Mouse (Mus musculus) hindbrain, embryonic 11.5 days (tissue): ENCODE measurements around the gene Mras. TPM values are rescaled to one million over a fixed set of nuclear protein-coding genes. Genes with fewer than 3 reads are reported as not detected.

ENCODE experiments used
- ATAC-seq: fragments of 200-750 bp; cut with Nextera tagmentation; 2 replicates; pipeline ENCODE4 v1.8.0; 2017; ENCODE audit warnings: mild to moderate bottlenecking, moderate TSS enrichment, moderate library complexity; ENCODE audit not compliant: low FRiP score
- DNase-seq: peaks from one replicate; pipeline ENCODE4 v3.0.0-alpha.2; 2015; ENCODE audit warnings: low spot score
- H3K27ac ChIP-seq: fragments of 300-500 bp; sonication (generic); 2 replicates; pipeline ENCODE4 v1.5.1; 2014; ENCODE audit warnings: mild to moderate bottlenecking, low read depth, low read length
- H3K27me3 ChIP-seq: fragments of 300-500 bp; sonication (generic); 2 replicates; pipeline ENCODE4 v1.6.1; 2014; ENCODE audit warnings: mild to moderate bottlenecking, low read length, moderate library complexity, mixed read lengths; ENCODE audit not compliant: control insufficient read depth, insufficient read depth
- H3K36me3 ChIP-seq: fragments of 300-500 bp; sonication (generic); 2 replicates; pipeline ENCODE4 v1.6.1; 2014; ENCODE audit warnings: mild to moderate bottlenecking, low read length, moderate library complexity, mixed read lengths; ENCODE audit not compliant: control insufficient read depth, insufficient read depth
- H3K4me1 ChIP-seq: fragments of 300-500 bp; sonication (generic); replicated peaks from 2 replicates; pipeline ENCODE4 v1.6.1; 2014; ENCODE audit warnings: low read length, mixed read lengths; ENCODE audit not compliant: control insufficient read depth, insufficient read depth
- H3K4me2 ChIP-seq: fragments of 300-500 bp; sonication (generic); replicated peaks from 2 replicates; pipeline ENCODE4 v1.6.1; 2014; ENCODE audit warnings: mild to moderate bottlenecking, low read depth, low read length
- H3K4me3 ChIP-seq: fragments of 300-500 bp; sonication (generic); 2 replicates; pipeline ENCODE4 v1.5.1; 2014; ENCODE audit warnings: low read depth, low read length
- H3K9ac ChIP-seq: fragments of 300-500 bp; sonication (generic); 2 replicates; pipeline ENCODE4 v1.6.1; 2014; ENCODE audit warnings: low read depth, low read length
- H3K9me3 ChIP-seq: fragments of 300-500 bp; sonication (generic); 2 replicates; pipeline ENCODE4 v1.6.1; 2016; ENCODE audit warnings: low read length; ENCODE audit not compliant: control insufficient read depth
- WGBS: fragments of 180-500 bp; shearing (Covaris S2); extraction: QIAGEN DNeasy Blood & Tissue Kit; methylation state at CpG from one replicate; pipeline ENCODE4 v1.1.7; 2014; 5-methylcytosine and 5-hydroxymethylcytosine counted together
- polyA plus RNA-seq: library from polyadenylated mRNA; unstranded; fragments of >200 nt; fragmentation: Nextera tagmentation; extraction: Ambion mirVana; gene quantifications from 2 replicates; pipeline ENCODE4 v1.2.1, GENCODE M21; 2014

Gene Mras
- 20.7 and 22.9 TPM in 2 replicates for polyA plus RNA-seq

DNA sequence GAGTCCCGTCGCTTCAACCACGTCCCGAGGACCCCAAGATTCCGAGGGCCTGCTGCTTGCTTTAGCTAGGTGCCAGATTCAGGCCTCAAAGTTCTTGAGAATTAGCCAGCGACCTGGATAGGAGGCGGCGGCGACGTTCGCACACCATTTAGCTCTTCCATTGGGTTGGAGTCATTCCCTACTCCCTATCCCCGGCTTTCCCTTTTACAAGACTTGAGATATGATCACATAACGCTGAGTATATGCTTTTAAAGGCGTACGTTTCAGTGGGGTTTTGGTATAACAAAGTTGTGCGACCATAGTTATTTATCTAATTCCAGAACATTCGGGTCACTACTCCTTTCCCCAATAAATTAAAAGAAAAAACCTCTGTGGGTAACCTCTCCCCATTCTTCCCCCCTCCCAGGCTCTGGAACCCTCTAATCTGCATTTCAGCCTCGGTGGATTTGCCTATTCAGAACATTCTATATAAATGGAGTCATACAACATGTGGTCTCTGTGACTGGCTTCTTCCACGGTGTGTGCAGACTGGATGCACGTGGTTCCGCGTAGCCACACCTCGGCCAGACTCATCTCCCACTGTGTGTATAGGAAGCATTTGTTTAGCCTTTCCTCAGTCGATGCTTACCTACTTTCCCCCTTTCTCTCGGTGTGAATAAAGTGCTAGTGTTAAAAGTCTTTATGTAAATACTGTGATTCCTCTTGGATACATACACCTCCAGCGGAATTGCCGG lies at the start of gene Mras:
TSS of gene Mras (minus strand) at position 351 of the 734 bp plus-strand sequence.
- peak within 1 kb of the TSS; percentile 79 for H3K4me3 ChIP-seq
- no peaks in the 10 kb centered on the region for H3K9me3 ChIP-seq
- H3K36me3 ChIP-seq, result no peaks in the 10 kb centered on the region
- DNase-seq (peak; percentile 22), ATAC-seq (no peak)
- 0 out of 2 replicates have a peak, but pooled peaks cover 5% of the 10 kb centered on the region for H3K4me1 ChIP-seq
- H3K4me2 ChIP-seq, result peak within 1 kb of the TSS; percentile 90
- WGBS, result 18% methylated on average over 27 of the region's 27 CpGs
- peaks cover 13% of the 10 kb centered on the region for H3K27me3 ChIP-seq
- peak within 1 kb of the TSS; percentile 92 for H3K9ac ChIP-seq
- H3K27ac ChIP-seq, result peak within 1 kb of the TSS; percentile 77

DNA sequence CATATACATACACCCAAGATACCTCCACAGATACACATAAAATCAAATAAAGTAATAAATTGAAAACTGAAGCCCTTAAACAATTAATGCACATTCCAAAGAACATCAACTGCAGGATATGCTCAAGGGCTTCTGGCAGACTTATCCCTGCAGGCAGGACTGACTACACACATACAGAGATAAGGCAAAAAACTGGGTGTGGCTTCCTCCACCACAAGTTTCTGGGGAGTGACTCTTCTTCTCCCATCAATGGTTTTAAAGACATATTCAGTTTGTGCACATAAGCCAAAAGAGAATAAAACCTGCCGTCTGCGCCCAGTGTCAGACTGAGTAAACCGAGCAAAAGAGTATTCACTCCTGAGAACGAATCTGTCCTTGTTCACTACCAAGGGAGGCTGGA lies 48.0 kb upstream of the Mras start:
- Histone ChIP-seq H3K4me3 (no peak overlapping the region), H3K27me3 (no peaks in the 10 kb centered on the region), H3K27ac (no peak overlapping the region), H3K9me3 (no peaks in the 10 kb centered on the region), H3K9ac (no peak overlapping the region), H3K4me1 (no peaks in the 10 kb centered on the region), H3K4me2 (no peak overlapping the region), H3K36me3 (no peaks in the 10 kb centered on the region; the same call in 1 of the 2 replicates)
- DNase-seq (no peak), ATAC-seq (no peak)
- 91% methylated on average over 4 of the region's 4 CpGs for WGBS

DNA sequence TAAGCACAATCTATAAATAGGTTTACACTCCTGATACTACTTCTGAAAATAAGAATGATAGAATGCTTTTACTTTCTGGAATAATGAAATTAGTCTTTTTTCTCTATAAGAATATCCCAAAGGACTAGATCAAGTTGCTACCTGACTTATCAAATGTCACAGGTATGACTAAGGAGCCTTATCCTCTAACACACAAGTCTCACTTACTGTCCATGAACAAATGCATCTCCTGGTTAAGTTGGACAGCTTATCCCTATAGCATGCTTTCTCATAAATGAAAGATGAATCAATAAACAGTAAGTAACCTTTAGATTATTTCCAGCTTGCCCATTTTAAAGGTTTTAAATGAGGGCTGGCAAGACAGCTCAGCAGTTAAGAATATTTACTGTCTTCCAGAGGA lies 47.5 kb upstream of the Mras start:
- Histone ChIP-seq H3K4me2 (no peak overlapping the region), H3K4me1 (no peaks in the 10 kb centered on the region), H3K9ac (no peak overlapping the region), H3K27ac (no peak overlapping the region), H3K36me3 (no peaks in the 10 kb centered on the region; the same call in 1 of the 2 replicates), H3K27me3 (no peaks in the 10 kb centered on the region), H3K4me3 (no peak overlapping the region), H3K9me3 (no peaks in the 10 kb centered on the region)
- DNase-seq, result no peak
- no peak for ATAC-seq

DNA sequence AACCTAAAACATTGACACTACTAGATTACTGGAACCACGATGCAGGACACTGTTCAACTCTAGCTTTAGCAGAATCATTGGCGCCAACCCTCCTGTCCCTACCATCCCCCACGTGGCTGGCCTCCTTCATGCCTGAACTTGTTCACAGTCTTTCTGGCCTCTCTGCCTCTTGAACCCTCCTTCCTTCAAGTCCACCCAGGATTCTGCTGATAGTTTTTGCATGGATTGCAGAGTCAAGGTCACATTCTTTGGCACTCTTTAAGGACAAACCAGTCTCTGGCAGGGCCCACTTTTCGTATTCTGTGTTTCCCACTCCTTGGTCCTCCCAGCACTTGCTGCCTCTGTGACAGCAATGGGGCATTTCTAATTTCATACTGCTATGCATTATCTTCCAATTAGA lies 46.0 kb upstream of the Mras start:
- Histone ChIP-seq H3K9me3 (no peaks in the 10 kb centered on the region), H3K4me3 (no peak overlapping the region), H3K27ac (no peak overlapping the region), H3K4me2 (no peak overlapping the region), H3K4me1 (no peaks in the 10 kb centered on the region), H3K36me3 (no peaks in the 10 kb centered on the region; the same call in 1 of the 2 replicates), H3K9ac (no peak overlapping the region), H3K27me3 (no peaks in the 10 kb centered on the region)
- DNase-seq (no peak), ATAC-seq (no peak)
- 85% methylated on average over 4 of the region's 4 CpGs for WGBS

DNA sequence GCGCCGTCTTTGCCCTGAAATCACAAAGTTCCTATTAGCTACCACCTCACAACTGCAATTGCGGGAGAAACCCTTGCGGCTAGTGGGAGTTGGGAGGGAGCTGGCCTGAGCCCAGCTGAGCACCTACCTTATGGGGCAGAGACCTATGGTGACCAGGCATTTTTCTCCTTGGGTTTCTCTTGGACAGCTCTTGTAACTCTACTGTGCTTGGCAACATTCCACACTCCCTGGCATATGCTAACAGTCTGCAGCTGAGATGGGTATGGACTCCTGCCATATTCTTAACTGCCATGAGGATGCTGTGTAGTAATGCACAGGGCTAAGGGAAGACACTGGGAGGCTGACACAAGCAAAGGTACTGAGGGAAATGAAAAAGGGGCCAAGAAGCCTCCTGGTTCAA lies 43.6 kb upstream of the Mras start:
- Histone ChIP-seq H3K36me3 (no peaks in the 10 kb centered on the region; the same call in 1 of the 2 replicates), H3K9me3 (no peaks in the 10 kb centered on the region), H3K4me1 (no peaks in the 10 kb centered on the region), H3K27me3 (no peaks in the 10 kb centered on the region), H3K4me2 (no peak overlapping the region), H3K9ac (no peak overlapping the region), H3K4me3 (no peak overlapping the region), H3K27ac (no peak overlapping the region)
- ATAC-seq (no peak), DNase-seq (no peak)
- WGBS, result 98% methylated on average over 4 of the region's 4 CpGs

DNA sequence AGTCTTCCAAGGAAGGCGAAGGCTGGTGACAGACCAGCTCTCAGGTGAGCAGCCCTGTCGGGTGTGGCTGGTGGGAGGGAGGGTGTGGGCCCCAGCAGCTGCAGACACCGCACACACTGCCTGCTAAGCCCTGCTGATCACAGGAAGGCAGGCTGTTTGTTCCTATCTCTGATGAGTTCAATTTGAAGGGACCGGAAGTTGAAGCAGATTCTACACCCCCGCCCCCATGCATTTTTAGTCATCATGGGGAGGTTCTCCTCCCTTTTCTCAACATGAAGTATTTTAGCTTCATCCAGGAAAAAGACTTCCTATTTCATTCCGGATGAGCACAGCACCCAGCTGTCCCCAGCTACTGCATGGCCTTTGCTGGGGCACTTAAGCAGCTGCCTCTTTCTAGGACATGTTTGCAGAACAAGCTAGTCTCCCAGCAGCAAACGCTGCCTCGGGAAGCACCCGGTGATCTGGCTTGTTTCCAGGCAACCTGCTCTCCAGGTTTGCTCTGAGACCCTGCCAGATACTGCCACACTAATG lies 42.1 kb upstream of the Mras start:
- H3K27ac ChIP-seq, result no peak overlapping the region
- ATAC-seq, result no peak
- 81% methylated on average over 9 of the region's 9 CpGs for WGBS
- no peak overlapping the region for H3K9ac ChIP-seq
- no peak for DNase-seq
- H3K4me1 ChIP-seq, result no peaks in the 10 kb centered on the region
- no peak overlapping the region for H3K4me3 ChIP-seq
- H3K9me3 ChIP-seq, result no peaks in the 10 kb centered on the region
- no peak overlapping the region for H3K4me2 ChIP-seq
- no peaks in the 10 kb centered on the region for H3K27me3 ChIP-seq
- no peaks in the 10 kb centered on the region; the same call in 1 of the 2 replicates for H3K36me3 ChIP-seq

DNA sequence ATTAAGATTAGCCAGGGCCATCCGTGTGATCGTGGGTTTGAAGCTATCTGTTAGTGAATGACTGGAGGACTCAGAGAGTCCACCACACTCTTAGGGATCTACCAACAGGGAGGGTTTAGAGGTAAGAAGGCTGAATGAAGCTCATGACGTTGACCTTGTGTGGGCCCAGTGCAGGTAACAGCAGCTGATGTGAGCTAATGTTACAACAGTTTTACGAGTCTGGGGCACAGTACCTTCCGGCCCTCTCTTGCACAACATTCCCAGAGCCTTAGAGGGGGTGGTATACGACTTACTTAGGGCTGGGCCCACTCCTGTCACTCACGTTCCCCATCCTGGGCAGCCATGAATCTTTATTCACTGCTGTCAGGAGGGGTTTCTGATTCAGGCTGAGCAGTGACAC lies 34.2 kb upstream of the Mras start:
- Histone ChIP-seq H3K4me3 (no peak overlapping the region), H3K36me3 (no peaks in the 10 kb centered on the region), H3K4me1 (no peaks in the 10 kb centered on the region), H3K27ac (no peak overlapping the region), H3K9me3 (no peaks in the 10 kb centered on the region), H3K4me2 (no peak overlapping the region), H3K9ac (no peak overlapping the region), H3K27me3 (no peaks in the 10 kb centered on the region)
- ATAC-seq (no peak), DNase-seq (no peak)
- 83% methylated on average over 7 of the region's 7 CpGs for WGBS

DNA sequence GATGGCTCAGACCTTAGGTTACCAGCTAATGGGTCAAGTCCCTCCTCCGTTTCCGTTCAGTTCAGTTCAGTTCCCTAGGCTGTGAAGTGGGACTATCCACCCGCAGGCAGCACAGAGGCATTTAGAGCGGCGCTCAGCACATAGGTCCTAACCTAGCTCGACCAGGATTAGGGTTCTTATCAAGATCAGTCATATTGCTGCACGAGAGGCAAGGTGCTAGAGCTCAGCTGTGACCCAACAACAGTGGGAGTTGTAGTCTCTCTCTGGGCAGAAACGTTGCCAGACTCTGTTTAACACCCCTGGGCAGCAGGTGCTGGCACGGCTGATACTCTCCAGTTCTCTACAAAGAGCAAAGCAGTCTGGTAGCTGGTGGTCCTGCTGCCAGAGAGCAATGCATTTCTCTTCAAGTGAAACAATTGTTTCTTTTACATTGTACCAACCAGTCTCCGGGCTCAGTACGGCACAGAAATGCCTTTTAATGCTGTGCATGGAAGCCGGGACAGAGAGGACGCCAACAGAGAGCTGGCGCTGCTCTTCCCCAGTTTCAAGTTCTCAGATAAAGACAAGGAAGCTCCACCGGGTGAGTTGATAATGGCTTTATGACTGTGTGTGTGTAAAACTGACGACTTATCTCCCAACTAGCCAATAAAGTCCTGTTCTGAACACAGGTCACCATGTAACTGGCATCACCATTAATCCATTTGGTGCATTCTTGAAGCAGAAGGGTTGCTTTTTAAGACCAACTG lies 33.3 kb upstream of the Mras start:
- no peak overlapping the region for H3K4me3 ChIP-seq
- no peaks in the 10 kb centered on the region for H3K36me3 ChIP-seq
- no peaks in the 10 kb centered on the region for H3K9me3 ChIP-seq
- H3K9ac ChIP-seq, result no peak overlapping the region
- H3K4me2 ChIP-seq, result no peak overlapping the region
- no peak for ATAC-seq
- no peak for DNase-seq
- H3K4me1 ChIP-seq, result no peaks in the 10 kb centered on the region
- H3K27ac ChIP-seq, result no peak overlapping the region
- H3K27me3 ChIP-seq, result no peaks in the 10 kb centered on the region
- 82% methylated on average over 16 of the region's 16 CpGs for WGBS
